20 mouse cellular contexts compared by ENCODE assay signal in genomic region chr2:155622606-155623005, GRCm38 (mm10). TPM values are rescaled to one million over a fixed set of nuclear protein-coding genes. Genes with fewer than 3 reads are reported as not detected.
DNase-seq lines count a peak whose midpoint lies in the region; ATAC-seq and TF ChIP-seq lines count a peak whose summit lies in the region.
"Had no signal": no experiment of that assay in that cellular context is flagged by ENCODE, and none has a peak within 500 bp of the region (broad histone marks: within the 10 kb centered on the region; RNA-seq: fewer than 3 reads in every experiment).

No protein-coding gene starts in this region.

- H3K27me3 ChIP-seq in intestine, postnatal 0 days (replicated peaks; ENCODE audit: control insufficient read depth, insufficient read depth, low read length), result no peaks in the 10 kb centered on the region
- no peaks in the 10 kb centered on the region; the same call in 1 of the 2 replicates for H3K27me3 ChIP-seq in intestine, embryonic 16.5 days (replicated peaks; ENCODE audit: control insufficient read depth, insufficient read depth, low read length)
- H3K27me3 ChIP-seq in liver, postnatal 0 days (ENCODE audit: insufficient read depth, low read length), result peaks cover 13% of the 10 kb centered on the region; the same call in 1 of the 2 replicates
- H3K27me3 ChIP-seq in hindbrain, embryonic 12.5 days, result peaks cover 38% of the 10 kb centered on the region

- no peaks in the 10 kb centered on the region; the same call in 1 of the 2 replicates for H3K36me3 ChIP-seq in intestine, postnatal 0 days (ENCODE audit: control insufficient read depth, insufficient read depth)
- no peaks in the 10 kb centered on the region for H3K36me3 ChIP-seq in intestine, embryonic 16.5 days (ENCODE audit: control insufficient read depth, insufficient read depth, low read length)
- no peaks in the 10 kb centered on the region for H3K36me3 ChIP-seq in liver, postnatal 0 days (replicated peaks; ENCODE audit: insufficient read depth, low read length)
- no peaks in the 10 kb centered on the region for H3K36me3 ChIP-seq in hindbrain, embryonic 12.5 days
- H3K36me3 ChIP-seq: embryonic facial prominence, embryonic 10.5 days had no signal

- WGBS in intestine, postnatal 0 days, result 22% methylated on average over 11 of the region's 11 CpGs
- WGBS in intestine, embryonic 16.5 days, result 28% methylated on average over 11 of the region's 11 CpGs
- WGBS in liver, postnatal 0 days (ENCODE audit: insufficient replicate concordance), result 35% methylated on average over 8 of the region's 11 CpGs
- WGBS in hindbrain, embryonic 12.5 days, result 26% methylated on average over 11 of the region's 11 CpGs

- H3K4me1 ChIP-seq in intestine, postnatal 0 days (replicated peaks; ENCODE audit: control insufficient read depth, insufficient read depth, low read length), result no peaks in the 10 kb centered on the region; the same call in 1 of the 2 replicates
- peaks cover 4% of the 10 kb centered on the region; the same call in 1 of the 2 replicates for H3K4me1 ChIP-seq in intestine, embryonic 16.5 days (ENCODE audit: control insufficient read depth, insufficient read depth, low read length)
- H3K4me1 ChIP-seq in liver, postnatal 0 days (ENCODE audit: insufficient read depth), result 0 out of 2 replicates have a peak, but pooled peaks cover 3% of the 10 kb centered on the region
- peaks cover 6% of the 10 kb centered on the region; the same call in 1 of the 2 replicates for H3K4me1 ChIP-seq in hindbrain, embryonic 12.5 days

- no peak for TF ChIP-seq EP300 in liver, postnatal 0 days (IDR thresholded peaks at IDR 0.05; ENCODE audit: low read depth)

- no peak overlapping the region for H3K9ac ChIP-seq in intestine, postnatal 0 days (ENCODE audit: low read depth, low read length)
- no peak overlapping the region for H3K9ac ChIP-seq in intestine, embryonic 16.5 days (ENCODE audit: low read depth, low read length)
- no peak overlapping the region for H3K9ac ChIP-seq in liver, postnatal 0 days (replicated peaks)
- H3K9ac ChIP-seq in hindbrain, embryonic 12.5 days, result no peak overlapping the region
- H3K9ac ChIP-seq: heart, embryonic 13.5 days had no signal

- ATAC-seq in intestine, postnatal 0 days, result no peak
- no peak for ATAC-seq in intestine, embryonic 16.5 days
- ATAC-seq in granulocyte monocyte progenitor cell, adult 5-6 weeks (replicated peaks; ENCODE audit: poor library complexity, severe bottlenecking), result 0 out of 2 replicates have a peak, but pooled peaks have one; percentile 13
- no peak for ATAC-seq in liver, postnatal 0 days
- ATAC-seq in hindbrain, embryonic 12.5 days (ENCODE audit: low FRiP score), result no peak
- ATAC-seq: activated CD4-positive, CD25-positive, alpha-beta regulatory T cell, adult 4 months; forebrain, embryonic 14.5 days; hindbrain, postnatal 0 days had no signal

- H3K4me2 ChIP-seq in intestine, postnatal 0 days (replicated peaks; ENCODE audit: low read depth), result no peak overlapping the region
- H3K4me2 ChIP-seq in intestine, embryonic 16.5 days (ENCODE audit: low read depth, low read length), result no peak overlapping the region
- no peak overlapping the region for H3K4me2 ChIP-seq in liver, postnatal 0 days (ENCODE audit: low read depth, low read length)
- no peak overlapping the region for H3K4me2 ChIP-seq in hindbrain, embryonic 12.5 days (replicated peaks)
- H3K4me2 ChIP-seq: heart, embryonic 13.5 days had no signal

- peak; percentile 41 for DNase-seq in ES-CJ7 (ENCODE audit: low read depth, low spot score)
- peak; percentile 52 for DNase-seq in liver, postnatal 0 days
- no peak for DNase-seq in frontal cortex, postnatal 36 days (ENCODE audit: low spot score in 2 of 2)
- no peak for DNase-seq in adrenal gland, adult 18-20 months (ENCODE audit: low spot score in 2 of 2)
- DNase-seq: adrenal gland, adult 2 months; adrenal gland, postnatal 25 days; cerebellum, adult 2 months; cerebellum, postnatal 10 days; heart, adult 11 months; heart, postnatal 36 days had no signal

- no peaks in the 10 kb centered on the region for H3K9me3 ChIP-seq in intestine, postnatal 0 days (ENCODE audit: control insufficient read depth)
- H3K9me3 ChIP-seq in intestine, embryonic 16.5 days (ENCODE audit: control insufficient read depth, low read length), result no peaks in the 10 kb centered on the region
- no peaks in the 10 kb centered on the region for H3K9me3 ChIP-seq in liver, postnatal 0 days (ENCODE audit: low read length)
- H3K9me3 ChIP-seq in hindbrain, embryonic 12.5 days (replicated peaks), result no peaks in the 10 kb centered on the region
- H3K9me3 ChIP-seq: embryonic facial prominence, embryonic 10.5 days; G1E; heart, embryonic 13.5 days had no signal

- no peak overlapping the region for H3K27ac ChIP-seq in intestine, postnatal 0 days (ENCODE audit: low read depth, low read length)
- H3K27ac ChIP-seq in intestine, embryonic 16.5 days (ENCODE audit: low read length), result no peak overlapping the region
- no peak overlapping the region for H3K27ac ChIP-seq in liver, postnatal 0 days (ENCODE audit: low read depth)
- no peak overlapping the region for H3K27ac ChIP-seq in hindbrain, embryonic 12.5 days
- H3K27ac ChIP-seq: embryonic facial prominence, embryonic 10.5 days; heart, embryonic 13.5 days; hindbrain, postnatal 0 days had no signal

- 0 out of 2 replicates have a peak, but pooled peaks have one; percentile 24 for TF ChIP-seq CTCF in intestine, postnatal 0 days (IDR thresholded peaks at IDR 0.05; ENCODE audit: low read depth)
- TF ChIP-seq CTCF in liver, postnatal 0 days (IDR thresholded peaks at IDR 0.05; ENCODE audit: low read depth), result peak; percentile 24; the same call in 1 of the 2 replicates

- H3K4me3 ChIP-seq in intestine, postnatal 0 days (ENCODE audit: low read depth, low read length), result no peak overlapping the region
- no peak overlapping the region for H3K4me3 ChIP-seq in intestine, embryonic 16.5 days (ENCODE audit: low read length)
- H3K4me3 ChIP-seq in liver, postnatal 0 days (ENCODE audit: low read depth, low read length), result no peak overlapping the region
- no peak overlapping the region for H3K4me3 ChIP-seq in hindbrain, embryonic 12.5 days
- H3K4me3 ChIP-seq: embryonic facial prominence, embryonic 10.5 days; heart, embryonic 13.5 days had no signal

RNA-seq across cellular contexts. Expression of gene Myh7b, which starts 11.6 kb away (rescaled TPM):
- polyA plus RNA-seq in intestine, postnatal 0 days (2015; fragmentation: Nextera tagmentation; extraction: Ambion mirVana), result 2.7 and 2.8 TPM in 2 replicates
- polyA plus RNA-seq in intestine, embryonic 16.5 days (2015; fragmentation: Nextera tagmentation; extraction: Ambion mirVana), result 0.77 and 1.3 TPM in 2 replicates
- 0.37 TPM in 1 of 2 replicates, not detected in the other for total RNA-seq in granulocyte monocyte progenitor cell, adult 5-6 weeks (2014; fragmentation: Nextera tagmentation)
- not detected in 2 replicates for total RNA-seq in granulocyte monocyte progenitor cell, adult 5-6 weeks (2017)
- 0.15 and 0.38 TPM in 2 replicates for polyA plus RNA-seq in liver, postnatal 0 days (2015; fragmentation: Nextera tagmentation; extraction: Ambion mirVana)
- polyA plus RNA-seq in hindbrain, embryonic 12.5 days (2016; fragmentation: Nextera tagmentation; extraction: Ambion mirVana), result 0.61 and 1.6 TPM in 2 replicates
- under 1 TPM; 0.17 to 0.45 TPM for total RNA-seq in adrenal gland, adult 18-20 months (2021)
- polyA plus RNA-seq: activated CD4-positive, CD25-positive, alpha-beta regulatory T cell, adult 4 months had no signal

RNA-seq across cellular contexts. Expression of gene Gss, which starts 30.0 kb away (rescaled TPM):
- polyA plus RNA-seq in intestine, postnatal 0 days (2015; fragmentation: Nextera tagmentation; extraction: Ambion mirVana), result 210 and 219 TPM in 2 replicates
- 143 and 158 TPM in 2 replicates for polyA plus RNA-seq in intestine, embryonic 16.5 days (2015; fragmentation: Nextera tagmentation; extraction: Ambion mirVana)
- 17.0 and 18.2 TPM in 2 replicates for total RNA-seq in granulocyte monocyte progenitor cell, adult 5-6 weeks (2014; fragmentation: Nextera tagmentation)
- 16.7 and 21.6 TPM in 2 replicates for total RNA-seq in granulocyte monocyte progenitor cell, adult 5-6 weeks (2017)
- 48.9 and 49.3 TPM in 2 replicates for polyA plus RNA-seq in liver, postnatal 0 days (2015; fragmentation: Nextera tagmentation; extraction: Ambion mirVana)
- polyA plus RNA-seq in hindbrain, embryonic 12.5 days (2016; fragmentation: Nextera tagmentation; extraction: Ambion mirVana), result 17.0 and 18.3 TPM in 2 replicates
- 10 to 100 TPM; 41.4 to 67.5 TPM for total RNA-seq in adrenal gland, adult 18-20 months (2021)

Comparison
In these comparisons a context has a peak if more than half of its experiments do, and no peak if none do; other contexts are left out.
1. DNase-seq: peak in ES-CJ7 (single experiment) and liver, postnatal 0 days (single experiment); none in frontal cortex, postnatal 36 days (0 of 2) and adrenal gland, adult 18-20 months (0 of 2).